Mouse (Mus musculus) forebrain, embryonic 15.5 days (tissue): ENCODE data around the gene H2-T3. TPM values are rescaled to one million over a fixed set of nuclear protein-coding genes. Genes with fewer than 3 reads are reported as not detected.
"Not testable (repeated sequence)": the region's sequence is repeated elsewhere in the genome, so short reads cannot be mapped to it uniquely, and the experiment has no call there.

Experiments used
- ATAC-seq: fragments of 200-750 bp; cut with Nextera tagmentation; replicated peaks from 2 replicates; pipeline ENCODE4 v1.8.0; 2017; ENCODE audit warnings: mild to moderate bottlenecking, moderate TSS enrichment, moderate library complexity
- H3K27ac ChIP-seq: fragments of 300-500 bp; sonication (generic); replicated peaks from 2 replicates; pipeline ENCODE4 v1.5.1; 2015; ENCODE audit warnings: mild to moderate bottlenecking, inconsistent platforms
- H3K27me3 ChIP-seq: fragments of 300-500 bp; sonication (generic); 2 replicates; pipeline ENCODE4 v1.6.1; 2015; ENCODE audit warnings: inconsistent platforms
- H3K36me3 ChIP-seq: fragments of 300-500 bp; sonication (generic); 2 replicates; pipeline ENCODE4 v1.6.1; 2015; ENCODE audit warnings: mild to moderate bottlenecking, inconsistent platforms
- H3K4me1 ChIP-seq: fragments of 300-500 bp; sonication (generic); 2 replicates; pipeline ENCODE4 v1.6.1; 2015; ENCODE audit warnings: inconsistent platforms
- H3K4me2 ChIP-seq: fragments of 300-500 bp; sonication (generic); replicated peaks from 2 replicates; pipeline ENCODE4 v1.6.1; 2015; ENCODE audit warnings: mild to moderate bottlenecking, inconsistent platforms
- H3K4me3 ChIP-seq: fragments of 300-500 bp; sonication (generic); 2 replicates; pipeline ENCODE4 v1.5.1; 2015; ENCODE audit warnings: mild to moderate bottlenecking, inconsistent platforms
- H3K9ac ChIP-seq: fragments of 300-500 bp; sonication (generic); replicated peaks from 2 replicates; pipeline ENCODE4 v1.6.1; 2015; ENCODE audit warnings: mild to moderate bottlenecking, inconsistent platforms
- H3K9me3 ChIP-seq: fragments of 300-500 bp; sonication (generic); 2 replicates; pipeline ENCODE4 v1.6.1; 2016; ENCODE audit warnings: inconsistent platforms
- WGBS: fragments of 180-500 bp; shearing (Covaris S2); methylation state at CpG from one replicate; pipeline ENCODE4 v1.1.7; 2015; ENCODE audit warnings: mixed read lengths; 5-methylcytosine and 5-hydroxymethylcytosine counted together
- polyA plus RNA-seq: library from polyadenylated mRNA; unstranded; fragments of >200 nt; fragmentation: Nextera tagmentation; extraction: Ambion mirVana; gene quantifications from 2 replicates; pipeline ENCODE4 v1.2.1, GENCODE M21; 2015

The H2-T3 gene
- polyA plus RNA-seq, result not detected in 2 replicates

DNA sequence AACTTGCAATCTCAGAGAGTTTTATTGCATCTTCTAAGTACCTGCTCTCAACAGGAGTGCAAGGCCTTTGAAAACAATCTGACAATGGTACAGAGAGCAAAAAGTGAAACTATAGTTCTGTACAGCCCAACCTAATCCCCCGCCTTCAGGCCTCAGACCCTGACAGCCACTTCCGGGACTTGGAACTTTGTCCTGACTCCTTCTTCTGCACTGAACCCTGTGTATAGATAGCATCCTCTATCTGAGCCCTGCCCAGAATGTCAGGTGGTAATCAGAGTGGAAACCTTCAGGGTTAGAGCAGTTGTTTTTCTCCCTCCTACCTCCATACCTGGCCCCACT lies at the start of gene H2-T3:
Gene H2-T3, minus strand, starts transcription at position 119 of the 339 bp plus-strand sequence.
- no peak within 1 kb of the TSS for H3K4me3 ChIP-seq
- no peak within 1 kb of the TSS for H3K4me2 ChIP-seq
- peaks cover 10% of the 10 kb centered on the region; the same call in 1 of the 2 replicates for H3K27me3 ChIP-seq
- H3K9me3 ChIP-seq, result no peaks in the 10 kb centered on the region
- H3K4me1 ChIP-seq, result no peaks in the 10 kb centered on the region
- no peaks in the 10 kb centered on the region for H3K36me3 ChIP-seq
- H3K27ac ChIP-seq, result no peak within 1 kb of the TSS
- no peak for ATAC-seq
- 66% methylated on average over 2 of the region's 2 CpGs for WGBS
- no peak within 1 kb of the TSS for H3K9ac ChIP-seq

DNA sequence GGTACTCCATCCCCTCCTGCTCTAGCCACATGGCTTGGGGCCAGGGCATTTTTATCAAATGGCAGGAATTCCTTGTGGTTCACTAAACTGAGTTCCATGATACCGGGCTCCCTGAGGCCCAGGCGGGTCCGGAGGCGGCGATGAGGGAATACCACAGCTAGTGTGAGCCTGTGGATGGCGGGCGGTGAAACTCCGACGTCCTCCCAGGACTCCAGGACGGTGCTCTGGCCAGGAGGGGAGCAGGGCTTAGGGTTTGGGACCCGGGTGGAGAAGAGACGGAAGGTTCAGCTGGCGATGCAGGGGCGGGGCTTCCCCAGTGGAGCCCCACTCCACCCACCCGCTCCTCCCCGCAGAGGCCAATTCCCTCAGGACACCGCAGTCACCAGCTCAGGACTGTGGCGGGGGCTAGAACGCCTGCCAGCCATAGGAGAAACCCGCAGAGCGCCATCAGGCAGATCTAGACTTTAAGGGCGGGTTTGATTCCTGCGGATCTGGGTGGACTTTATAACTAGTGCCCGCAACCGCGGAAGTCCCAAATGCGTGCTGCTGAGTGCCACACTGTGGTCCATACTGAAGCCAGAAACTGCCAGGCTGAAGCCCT lies 47.3 kb upstream of the H2-T3 start:
- H3K4me2 ChIP-seq, result peak overlapping the region; percentile 60
- peaks cover 7% of the 10 kb centered on the region for H3K4me1 ChIP-seq
- no peak overlapping the region for H3K27ac ChIP-seq
- H3K4me3 ChIP-seq, result peak overlapping the region; percentile 32
- H3K36me3 ChIP-seq, result no peaks in the 10 kb centered on the region
- 2% methylated on average over 27 of the region's 27 CpGs for WGBS
- H3K9ac ChIP-seq, result peak overlapping the region; percentile 42
- 0 out of 2 replicates have a peak, but pooled peaks have one; percentile 16 for ATAC-seq
- H3K27me3 ChIP-seq, result peaks cover 19% of the 10 kb centered on the region; the same call in 1 of the 2 replicates
- no peaks in the 10 kb centered on the region for H3K9me3 ChIP-seq

DNA sequence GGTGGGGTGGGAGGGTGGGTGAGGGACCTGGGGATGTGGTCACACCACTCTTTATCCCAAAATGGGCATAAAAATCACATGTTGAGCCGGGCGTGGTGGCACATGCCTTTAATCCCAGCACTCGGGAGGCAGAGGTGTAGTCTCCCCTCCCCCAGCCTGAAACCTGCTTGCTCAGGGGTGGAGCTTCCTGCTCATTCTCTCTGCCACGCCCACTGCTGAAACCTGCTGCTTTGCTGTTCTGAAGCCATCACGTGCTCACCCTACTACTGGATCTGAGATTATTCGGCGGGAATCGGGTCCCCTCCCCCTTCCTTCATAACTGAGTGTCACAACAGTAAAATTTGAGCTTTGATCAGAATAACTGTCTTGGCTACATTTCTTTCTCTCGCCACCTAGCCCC lies 45.2 kb upstream of the H2-T3 start:
- not testable (repeated sequence) for H3K4me3 ChIP-seq, H3K27ac ChIP-seq, ATAC-seq, H3K9me3 ChIP-seq, H3K9ac ChIP-seq, H3K4me2 ChIP-seq, H3K36me3 ChIP-seq, H3K4me1 ChIP-seq
- peaks cover 21% of the 10 kb centered on the region for H3K27me3 ChIP-seq
- WGBS, result 29% methylated on average over 8 of the region's 9 CpGs

DNA sequence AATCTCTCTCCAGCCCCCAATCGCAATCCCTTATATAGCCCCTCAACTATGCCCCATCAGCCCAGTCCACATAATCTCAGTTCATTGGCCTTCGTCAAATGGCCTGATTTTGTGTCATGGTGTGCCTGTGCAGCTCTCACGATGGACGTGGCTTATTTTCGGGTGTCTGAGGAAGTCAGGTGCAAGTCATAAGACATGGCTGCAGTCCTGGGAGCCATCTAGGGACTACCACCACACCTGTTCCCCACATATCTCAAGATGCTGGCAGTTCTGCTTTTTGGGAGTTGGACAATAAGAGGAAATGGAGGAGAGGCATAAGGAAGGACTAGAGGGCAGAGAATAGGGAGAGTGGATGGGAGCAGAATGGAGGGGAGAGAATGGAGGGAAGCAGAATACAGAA lies 43.5 kb upstream of the H2-T3 start:
- Histone ChIP-seq H3K4me2 (no peak overlapping the region), H3K27ac (no peak overlapping the region), H3K9ac (no peak overlapping the region), H3K9me3 (no peaks in the 10 kb centered on the region), H3K36me3 (no peaks in the 10 kb centered on the region), H3K4me1 (peaks cover 7% of the 10 kb centered on the region), H3K27me3 (peaks cover 36% of the 10 kb centered on the region), H3K4me3 (no peak overlapping the region)
- WGBS, result 79% methylated on average over 5 of the region's 5 CpGs
- ATAC-seq, result no peak

DNA sequence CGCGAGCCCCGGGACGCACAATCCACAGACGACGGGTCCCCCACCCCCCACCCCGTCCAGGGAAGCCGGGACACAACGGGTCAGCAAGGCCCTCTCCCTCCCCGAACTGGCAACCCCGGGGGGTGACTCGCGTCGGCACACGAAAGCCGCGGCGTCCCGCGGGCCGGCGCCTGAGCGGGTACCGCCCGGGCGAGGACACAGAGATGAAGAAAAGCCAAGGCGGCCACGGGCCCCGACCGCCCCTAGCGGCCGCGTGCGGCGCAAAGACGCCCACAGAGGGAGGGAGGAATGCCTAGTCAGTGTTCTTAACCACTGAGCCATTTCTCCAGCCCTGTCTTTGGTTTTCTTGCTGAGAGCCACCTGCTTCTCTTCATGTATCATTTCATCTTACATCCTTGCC lies 41.2 kb upstream of the H2-T3 start:
- no peak overlapping the region for H3K4me3 ChIP-seq
- no peak overlapping the region for H3K27ac ChIP-seq
- no peaks in the 10 kb centered on the region for H3K36me3 ChIP-seq
- no peak overlapping the region for H3K9ac ChIP-seq
- no peaks in the 10 kb centered on the region for H3K4me1 ChIP-seq
- ATAC-seq, result no peak
- H3K4me2 ChIP-seq, result no peak overlapping the region
- H3K9me3 ChIP-seq, result no peaks in the 10 kb centered on the region
- peaks cover 34% of the 10 kb centered on the region for H3K27me3 ChIP-seq
- WGBS, result 10% methylated on average over 36 of the region's 36 CpGs

DNA sequence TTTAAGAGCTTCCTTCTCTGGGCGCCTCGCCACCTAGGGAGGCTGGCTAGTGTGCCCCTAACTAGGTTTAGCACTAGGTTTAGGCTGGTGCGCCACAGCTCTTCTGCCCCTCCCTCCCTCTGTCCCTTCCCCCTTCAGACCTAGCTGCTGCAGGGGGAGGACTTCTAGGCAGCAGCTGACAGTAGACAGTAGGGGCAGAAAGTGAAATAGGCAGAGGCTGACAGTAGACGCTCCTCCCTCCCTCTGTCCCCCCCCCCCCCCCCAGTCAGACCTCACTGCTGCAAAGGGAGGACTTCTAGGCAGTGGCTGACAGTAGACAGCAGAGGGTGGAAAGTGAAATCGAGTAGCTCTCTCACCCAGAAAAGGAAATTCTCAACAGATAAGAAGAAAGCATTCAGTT lies 39.0 kb upstream of the H2-T3 start:
- Histone ChIP-seq H3K4me1 (no peaks in the 10 kb centered on the region), H3K9ac (no peak overlapping the region), H3K9me3 (no peaks in the 10 kb centered on the region), H3K36me3 (no peaks in the 10 kb centered on the region), H3K27ac (no peak overlapping the region), H3K4me2 (no peak overlapping the region), H3K27me3 (peaks cover 42% of the 10 kb centered on the region), H3K4me3 (no peak overlapping the region)
- ATAC-seq, result no peak
- 17% methylated on average over 5 of the region's 5 CpGs for WGBS

DNA sequence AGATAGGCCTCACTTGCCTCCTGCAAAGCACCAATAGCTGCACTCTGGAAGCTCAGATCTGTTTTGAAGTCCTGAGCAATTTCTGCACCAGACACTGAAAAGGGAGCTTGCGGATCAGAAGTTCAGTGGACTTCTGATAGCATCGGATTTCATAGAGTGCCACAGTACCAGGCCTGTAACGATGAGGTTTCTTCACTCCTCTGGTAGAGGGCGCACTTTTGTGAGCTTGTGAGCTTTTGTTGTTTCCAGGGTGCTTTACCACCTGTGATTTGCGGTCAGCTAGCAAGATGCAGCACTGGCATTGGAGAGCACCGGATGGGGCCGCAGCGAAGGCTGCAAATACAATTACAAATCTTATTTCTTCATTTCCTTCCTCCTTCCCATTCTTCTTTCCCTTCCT lies 36.8 kb upstream of the H2-T3 start:
- Histone ChIP-seq H3K27ac (no peak overlapping the region), H3K4me2 (no peak overlapping the region), H3K36me3 (no peaks in the 10 kb centered on the region), H3K27me3 (peaks cover 40% of the 10 kb centered on the region), H3K4me1 (no peaks in the 10 kb centered on the region), H3K9me3 (no peaks in the 10 kb centered on the region), H3K9ac (no peak overlapping the region), H3K4me3 (no peak overlapping the region)
- no peak for ATAC-seq
- WGBS, result 19% methylated on average over 8 of the region's 8 CpGs

DNA sequence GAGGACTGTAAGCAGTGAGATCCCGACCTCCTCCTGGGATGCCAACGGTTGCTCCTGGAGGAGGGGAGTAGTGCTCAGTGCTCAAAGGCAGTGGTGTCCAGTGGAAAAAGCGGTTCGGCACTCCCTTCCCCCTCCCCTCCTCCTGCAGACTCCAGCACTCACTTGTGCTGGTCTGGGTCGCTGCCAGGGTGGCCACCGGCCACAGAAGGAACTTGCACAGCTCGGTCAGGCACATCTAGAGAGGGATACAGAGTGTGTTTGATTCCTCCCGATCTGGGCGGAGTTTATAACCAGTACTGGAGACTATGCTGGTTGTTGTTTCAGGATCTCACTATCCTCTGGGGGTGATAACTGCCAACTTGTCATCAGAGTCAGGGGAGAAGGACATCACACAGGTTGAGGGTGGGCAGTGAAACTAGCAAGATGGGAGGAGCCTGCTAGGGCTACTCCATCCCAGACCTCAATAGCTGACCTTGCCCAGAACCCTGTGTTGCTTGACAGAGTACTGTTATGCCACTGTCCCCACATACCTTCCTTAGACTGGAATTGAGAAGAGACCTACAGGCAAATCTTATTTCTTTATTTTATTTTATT lies 35.2 kb upstream of the H2-T3 start:
- Histone ChIP-seq H3K27ac (no peak overlapping the region), H3K4me1 (no peaks in the 10 kb centered on the region), H3K9ac (no peak overlapping the region), H3K27me3 (peaks cover 43% of the 10 kb centered on the region), H3K9me3 (no peaks in the 10 kb centered on the region), H3K36me3 (no peaks in the 10 kb centered on the region), H3K4me3 (no peak overlapping the region), H3K4me2 (no peak overlapping the region)
- 7% methylated on average over 9 of the region's 9 CpGs for WGBS
- ATAC-seq, result no peak

DNA sequence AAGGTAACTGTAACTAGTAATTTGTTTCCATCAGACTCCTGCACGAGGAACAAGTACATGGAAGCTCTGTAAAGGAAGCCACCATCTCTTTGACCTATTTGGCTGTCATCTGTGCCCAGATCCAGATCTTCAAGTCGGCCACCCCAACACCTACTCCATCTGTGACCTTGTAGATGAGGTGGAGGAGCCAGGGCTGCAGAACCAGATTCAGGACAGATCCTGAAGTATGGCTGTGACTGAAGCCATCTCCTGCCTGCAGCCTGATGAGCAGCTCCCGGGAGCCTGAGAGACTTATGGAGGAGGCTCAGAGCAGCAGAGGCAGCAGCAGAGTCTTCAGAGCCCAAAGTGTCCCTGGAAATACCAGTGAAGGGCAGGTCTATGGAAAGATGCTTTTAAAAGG lies 34.4 kb upstream of the H2-T3 start:
- no peaks in the 10 kb centered on the region for H3K9me3 ChIP-seq
- ATAC-seq, result no peak
- 48% methylated on average over 3 of the region's 3 CpGs for WGBS
- no peaks in the 10 kb centered on the region for H3K4me1 ChIP-seq
- H3K36me3 ChIP-seq, result no peaks in the 10 kb centered on the region
- peaks cover 34% of the 10 kb centered on the region for H3K27me3 ChIP-seq
- no peak overlapping the region for H3K4me3 ChIP-seq
- no peak overlapping the region for H3K27ac ChIP-seq
- no peak overlapping the region for H3K9ac ChIP-seq
- H3K4me2 ChIP-seq, result no peak overlapping the region

DNA sequence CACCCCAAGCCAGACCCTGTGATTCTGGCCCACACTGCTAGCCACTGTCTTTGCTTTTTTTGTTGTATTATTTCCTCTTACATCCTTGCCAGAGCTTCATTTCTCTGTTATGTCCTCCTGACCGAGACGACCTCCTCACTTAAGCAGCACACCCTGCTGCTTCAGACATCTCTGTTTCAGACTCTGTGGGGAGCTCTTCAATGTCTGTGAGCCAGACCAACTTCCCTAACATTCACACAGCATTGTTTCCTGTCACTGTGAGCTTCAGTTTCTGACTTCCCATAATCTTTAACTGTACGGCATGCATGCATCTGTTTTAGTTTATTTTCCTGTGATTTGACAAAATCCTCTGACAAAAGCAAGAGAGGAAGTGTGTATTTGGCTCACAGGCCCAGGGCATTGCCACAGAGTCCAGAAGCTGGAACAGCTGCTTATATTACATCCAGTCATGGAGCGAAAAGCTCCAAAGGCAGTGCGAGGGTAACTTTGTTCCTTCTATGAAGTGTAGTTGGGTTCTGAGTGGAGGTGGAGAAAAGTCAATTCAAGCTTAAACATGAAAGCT lies 28.6 kb upstream of the H2-T3 start:
- no peak for ATAC-seq
- WGBS, result 50% methylated on average over 5 of the region's 5 CpGs
- Histone ChIP-seq H3K9me3 (no peaks in the 10 kb centered on the region), H3K4me3 (no peak overlapping the region), H3K36me3 (no peaks in the 10 kb centered on the region), H3K9ac (no peak overlapping the region), H3K4me1 (no peaks in the 10 kb centered on the region), H3K27me3 (peaks cover 54% of the 10 kb centered on the region), H3K27ac (no peak overlapping the region), H3K4me2 (no peak overlapping the region)

DNA sequence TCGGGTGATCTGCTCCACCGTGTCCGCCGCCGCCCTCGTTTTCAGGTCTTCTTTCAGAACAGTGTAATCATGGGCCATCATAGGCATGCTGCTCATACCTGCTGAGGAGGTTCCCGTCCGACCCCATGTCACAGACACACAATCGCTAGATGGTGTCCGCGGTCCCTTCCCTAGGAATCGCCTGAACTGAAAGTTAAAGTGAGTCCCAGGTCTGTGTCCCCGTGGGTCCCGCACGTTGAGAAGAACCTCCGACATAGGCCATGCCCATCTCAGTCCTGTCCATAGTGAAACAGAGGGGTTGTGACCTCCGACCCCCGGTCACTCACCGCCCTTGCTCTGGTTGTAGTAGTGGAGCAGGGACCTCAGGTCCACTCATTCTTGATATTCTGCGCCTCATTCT lies 25.5 kb upstream of the H2-T3 start:
- Histone ChIP-seq H3K4me2 (no peak overlapping the region), H3K27ac (no peak overlapping the region), H3K4me1 (no peaks in the 10 kb centered on the region), H3K27me3 (peaks cover 56% of the 10 kb centered on the region), H3K4me3 (no peak overlapping the region), H3K9ac (no peak overlapping the region), H3K9me3 (no peaks in the 10 kb centered on the region), H3K36me3 (no peaks in the 10 kb centered on the region)
- ATAC-seq, result no peak
- 2% methylated on average over 20 of the region's 20 CpGs for WGBS

DNA sequence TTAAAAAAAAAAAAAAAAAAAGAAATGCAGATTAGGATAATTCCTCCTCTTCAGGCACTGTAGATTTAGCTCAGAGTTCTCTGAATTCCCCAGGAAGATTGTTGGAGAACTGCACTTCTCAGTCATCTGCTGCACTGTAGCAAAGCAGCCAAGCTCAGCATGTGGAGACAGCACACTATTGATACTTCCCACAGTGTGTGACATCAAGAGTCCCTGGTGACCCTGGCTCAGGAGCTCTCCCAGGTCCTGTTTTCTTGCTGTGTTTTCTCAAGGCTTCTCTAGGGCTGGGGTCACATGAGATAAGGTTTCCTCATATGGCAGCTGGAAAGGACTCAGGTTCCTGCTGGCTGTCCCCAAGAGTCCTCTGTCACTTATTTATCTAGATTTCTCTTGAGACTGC lies 16.8 kb upstream of the H2-T3 start:
- H3K9me3 ChIP-seq, result no peaks in the 10 kb centered on the region
- no peak overlapping the region for H3K4me2 ChIP-seq
- H3K27me3 ChIP-seq, result peaks cover 39% of the 10 kb centered on the region
- no peaks in the 10 kb centered on the region for H3K36me3 ChIP-seq
- H3K27ac ChIP-seq, result no peak overlapping the region
- H3K9ac ChIP-seq, result no peak overlapping the region
- peaks cover 6% of the 10 kb centered on the region for H3K4me1 ChIP-seq
- ATAC-seq, result no peak
- H3K4me3 ChIP-seq, result no peak overlapping the region

DNA sequence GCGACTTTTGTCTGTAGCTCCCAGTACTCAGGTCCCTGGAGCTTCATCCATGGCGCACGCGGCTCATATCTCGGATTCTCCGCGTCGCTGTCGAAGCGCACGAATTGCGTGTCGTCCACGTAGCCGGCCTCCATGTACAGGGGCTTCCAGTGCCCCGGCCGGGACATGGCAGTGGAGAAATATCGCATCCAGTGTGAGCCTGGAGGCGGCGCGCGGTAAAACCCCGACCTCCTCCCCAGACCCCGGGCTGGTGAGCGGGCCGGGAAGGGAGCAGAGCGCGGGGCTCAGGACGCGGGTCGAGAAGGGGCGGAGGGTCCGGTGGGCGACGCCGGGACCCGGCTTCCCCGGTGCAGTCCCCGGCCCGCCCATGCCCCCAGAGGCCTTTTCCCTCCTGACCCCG lies 15.8 kb upstream of the H2-T3 start:
- WGBS, result under 1% methylated on average over 38 of the region's 41 CpGs
- Histone ChIP-seq H3K9ac (no peak overlapping the region), H3K4me1 (peaks cover 6% of the 10 kb centered on the region), H3K36me3 (no peaks in the 10 kb centered on the region), H3K27ac (no peak overlapping the region), H3K4me3 (peak overlapping the region; percentile 26), H3K4me2 (peak overlapping the region; percentile 40), H3K27me3 (peaks cover 39% of the 10 kb centered on the region), H3K9me3 (no peaks in the 10 kb centered on the region)
- no peak for ATAC-seq
